Mouse (Mus musculus) heart, postnatal 0 days (tissue): Measurements from ENCODE around the gene Dnajc3. TPM values are rescaled to one million over a fixed set of nuclear protein-coding genes. Genes with fewer than 3 reads are reported as not detected.

Experiments used
- ATAC-seq: fragments of 200-750 bp; cut with Nextera tagmentation; 2 replicates; pipeline ENCODE4 v1.8.0; 2017; ENCODE audit warnings: low read depth, moderate number of reproducible peaks, moderate library complexity; ENCODE audit not compliant: insufficient read depth
- DNase-seq: peaks from one replicate; pipeline ENCODE4 v3.0.0-alpha.2; 2016; ENCODE audit warnings: low spot score
- H3K27ac ChIP-seq: fragments of 300-500 bp; sonication (generic); 2 replicates; pipeline ENCODE4 v1.5.1; 2014; ENCODE audit warnings: low read depth, mild to moderate bottlenecking
- H3K27me3 ChIP-seq: fragments of 300-500 bp; sonication (generic); 2 replicates; pipeline ENCODE4 v1.6.1; 2014; ENCODE audit warnings: low read length, mixed read lengths; ENCODE audit not compliant: control insufficient read depth, insufficient read depth
- H3K36me3 ChIP-seq: fragments of 300-500 bp; sonication (generic); replicated peaks from 2 replicates; pipeline ENCODE4 v1.6.1; 2014; ENCODE audit warnings: low read length, mixed read lengths; ENCODE audit not compliant: control insufficient read depth, insufficient read depth
- H3K4me1 ChIP-seq: fragments of 300-500 bp; sonication (generic); 2 replicates; pipeline ENCODE4 v1.6.1; 2014; ENCODE audit warnings: antibody characterized with exemption; ENCODE audit not compliant: control insufficient read depth, insufficient read depth
- H3K4me2 ChIP-seq: fragments of 300-500 bp; sonication (generic); 2 replicates; pipeline ENCODE4 v1.6.1; 2014; ENCODE audit warnings: low read depth, mild to moderate bottlenecking, low read length, moderate library complexity
- H3K4me3 ChIP-seq: fragments of 300-500 bp; sonication (generic); 2 replicates; pipeline ENCODE4 v1.5.1; 2014; ENCODE audit warnings: low read depth, low read length
- H3K9ac ChIP-seq: fragments of 300-500 bp; sonication (generic); replicated peaks from 2 replicates; pipeline ENCODE4 v1.6.1; 2014; ENCODE audit warnings: low read depth, low read length, mixed read lengths
- H3K9me3 ChIP-seq: fragments of 300-500 bp; sonication (generic); replicated peaks from 2 replicates; pipeline ENCODE4 v1.6.1; 2016; ENCODE audit warnings: low read length; ENCODE audit not compliant: control insufficient read depth
- CTCF ChIP-seq: IDR thresholded peaks from 2 replicates; pipeline ENCODE4 v1.5.1; 2016; ENCODE audit warnings: antibody characterized with exemption, control low read depth, low read depth
- EP300 ChIP-seq: IDR thresholded peaks from 2 replicates; pipeline ENCODE4 v1.6.1; 2016; ENCODE audit warnings: antibody characterized with exemption, low read depth
- WGBS: fragments of 180-500 bp; shearing (Covaris S2); extraction: QIAGEN DNeasy Blood & Tissue Kit; methylation state at CpG from one replicate; pipeline ENCODE4 v1.1.7; 2014; 5-methylcytosine and 5-hydroxymethylcytosine counted together
- polyA plus RNA-seq: library from polyadenylated mRNA; unstranded; fragments of >200 nt; fragmentation: Nextera tagmentation; extraction: Ambion mirVana; gene quantifications from 2 replicates; pipeline ENCODE4 v1.2.1, GENCODE M21; 2015
- total RNA-seq: library from RNA; depleted of rRNA; stranded (reverse); fragments of >200 nt; gene quantifications from 2 replicates; pipeline ENCODE4 v1.2.3, GENCODE M21; 2014; ENCODE audit warnings: low replicate concordance

The Dnajc3 gene
- total and polyA plus RNA-seq, 2 experiments from 2014 or later, result 15.6 to 17.2 TPM

GRCm38 (mm10) chr14:118951912-118952583, 14.3 kb downstream of the Dnajc3 start:
- H3K27ac ChIP-seq, result no peak overlapping the region
- TF ChIP-seq CTCF, result no peak
- TF ChIP-seq EP300, result no peak
- WGBS, result 91% methylated on average over 9 of the region's 9 CpGs
- DNase-seq (no peak), ATAC-seq (no peak)
- no peak overlapping the region for H3K9ac ChIP-seq
- H3K27me3 ChIP-seq, result no peaks in the 10 kb centered on the region
- no peaks in the 10 kb centered on the region for H3K9me3 ChIP-seq
- H3K4me3 ChIP-seq, result no peak overlapping the region
- peaks cover 30% of the 10 kb centered on the region for H3K36me3 ChIP-seq
- no peaks in the 10 kb centered on the region for H3K4me1 ChIP-seq
- no peak overlapping the region for H3K4me2 ChIP-seq

- 79% methylated on average over 3 of the region's 3 CpGs for WGBS
- Histone ChIP-seq H3K27me3 (no peaks in the 10 kb centered on the region), H3K27ac (no peak overlapping the region), H3K9ac (no peak overlapping the region), H3K4me3 (no peak overlapping the region), H3K4me1 (no peaks in the 10 kb centered on the region), H3K4me2 (no peak overlapping the region), H3K9me3 (no peaks in the 10 kb centered on the region), H3K36me3 (peaks cover 69% of the 10 kb centered on the region)
- ATAC-seq (no peak), DNase-seq (no peak)
- TF ChIP-seq CTCF (no peak), EP300 (no peak)
These were observed 20.2 kb downstream of the Dnajc3 start for GRCm38 (mm10) chr14:118958010-118958409.

- H3K4me2 ChIP-seq, result no peak overlapping the region
- no peak overlapping the region for H3K27ac ChIP-seq
- no peak overlapping the region for H3K9ac ChIP-seq
- 76% methylated on average over 4 of the region's 4 CpGs for WGBS
- TF ChIP-seq EP300, result no peak
- no peak for TF ChIP-seq CTCF
- DNase-seq, result no peak
- H3K27me3 ChIP-seq, result no peaks in the 10 kb centered on the region
- H3K4me3 ChIP-seq, result no peak overlapping the region
- no peak for ATAC-seq
- H3K9me3 ChIP-seq, result no peaks in the 10 kb centered on the region
- H3K36me3 ChIP-seq, result peaks cover 52% of the 10 kb centered on the region
- no peaks in the 10 kb centered on the region for H3K4me1 ChIP-seq
These were observed 27.7 kb downstream of the Dnajc3 start for GRCm38 (mm10) chr14:118965356-118966000.

GRCm38 (mm10) chr14:118967646-118968045, 29.9 kb downstream of the Dnajc3 start:
- Histone ChIP-seq H3K36me3 (peaks cover 55% of the 10 kb centered on the region), H3K27ac (no peak overlapping the region), H3K9ac (no peak overlapping the region), H3K9me3 (no peaks in the 10 kb centered on the region), H3K4me3 (no peak overlapping the region), H3K27me3 (no peaks in the 10 kb centered on the region), H3K4me2 (no peak overlapping the region), H3K4me1 (no peaks in the 10 kb centered on the region)
- TF ChIP-seq EP300, result no peak
- no peak for TF ChIP-seq CTCF
- DNase-seq (no peak), ATAC-seq (no peak)
- 68% methylated on average over 7 of the region's 7 CpGs for WGBS

- peaks cover 87% of the 10 kb centered on the region for H3K36me3 ChIP-seq
- no peaks in the 10 kb centered on the region for H3K27me3 ChIP-seq
- no peak overlapping the region for H3K4me2 ChIP-seq
- DNase-seq, result no peak
- no peak for TF ChIP-seq CTCF
- TF ChIP-seq EP300, result no peak
- no peaks in the 10 kb centered on the region for H3K9me3 ChIP-seq
- no peaks in the 10 kb centered on the region for H3K4me1 ChIP-seq
- no peak overlapping the region for H3K4me3 ChIP-seq
- WGBS, result 91% methylated on average over 6 of the region's 6 CpGs
- no peak overlapping the region for H3K9ac ChIP-seq
- H3K27ac ChIP-seq, result no peak overlapping the region
- no peak for ATAC-seq
These were observed 34.5 kb downstream of the Dnajc3 start for GRCm38 (mm10) chr14:118972268-118972667.
